Mouse (Mus musculus): ENCODE data around the gene Zfp827.

DNA sequence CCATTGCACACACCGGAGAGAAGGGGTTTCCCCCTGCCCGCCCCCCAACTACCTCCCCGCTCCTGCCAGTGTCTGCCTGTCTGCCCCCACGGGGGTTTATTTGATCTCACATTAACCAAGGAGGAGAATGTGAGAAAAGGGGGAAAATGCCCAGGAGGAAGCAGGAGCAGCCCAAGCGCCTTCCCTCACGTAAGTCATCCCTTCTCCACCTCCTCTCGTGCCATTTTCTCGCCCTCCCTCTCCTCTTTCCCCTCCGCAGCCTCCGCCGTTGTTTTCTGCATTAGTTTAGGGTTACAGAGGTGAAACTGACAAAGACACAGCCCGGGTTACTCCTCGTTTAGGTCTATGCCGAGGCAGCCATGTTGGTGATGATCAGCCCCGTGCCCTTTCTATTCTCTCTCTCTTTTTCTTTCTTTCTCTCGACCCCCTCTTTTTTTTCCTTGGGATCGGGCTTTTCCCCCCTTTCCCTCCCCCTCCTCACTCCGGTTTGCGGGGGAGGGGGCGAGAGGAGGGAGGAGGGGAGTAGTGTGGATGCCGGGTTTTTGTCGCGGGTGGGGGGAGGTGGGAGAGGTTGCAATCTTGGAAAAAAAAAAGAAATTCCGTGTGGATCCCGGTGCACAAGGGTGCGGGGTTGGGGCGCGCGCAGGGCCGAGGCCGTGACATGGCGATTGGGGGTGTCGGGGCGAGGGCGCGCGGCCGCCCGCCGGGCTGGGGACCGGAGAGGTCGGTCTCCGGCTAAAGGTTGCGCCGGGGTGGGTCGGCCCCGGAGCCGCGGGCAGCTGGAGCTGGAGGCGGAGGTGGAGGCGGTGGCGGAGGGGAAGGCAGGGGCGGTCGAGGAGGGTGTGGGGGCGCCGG, 531 bp downstream of the Zfp827 start:
- no peak for TF ChIP-seq POLR2A (IDR thresholded peaks at IDR 0.05; ENCODE audit: extremely low read depth, insufficient read depth, low read length)
- no peak for TF ChIP-seq CTCF (IDR thresholded peaks at IDR 0.05; ENCODE audit: extremely low read depth, insufficient read depth, low read length)

Measured in cortical plate, adult 2 months (tissue).